Mouse (Mus musculus) liver, postnatal 0 days (tissue): ENCODE results near the gene Ltb4r1. TPM values are rescaled to one million over a fixed set of nuclear protein-coding genes. Genes with fewer than 3 reads are reported as not detected.
"Not testable (repeated sequence)": the region's sequence is repeated elsewhere in the genome, so short reads cannot be mapped to it uniquely, and the experiment has no call there.

Experiments
- ATAC-seq: fragments of 200-750 bp; cut with Nextera tagmentation; 2 replicates; pipeline ENCODE4 v1.8.0; 2017; ENCODE audit warnings: mild to moderate bottlenecking, moderate library complexity
- DNase-seq: peaks from one replicate; pipeline ENCODE4 v3.0.0-alpha.2; 2016
- H3K27ac ChIP-seq: fragments of 300-500 bp; sonication (generic); 2 replicates; pipeline ENCODE4 v1.5.1; 2014; ENCODE audit warnings: antibody characterized with exemption, moderate library complexity, mild to moderate bottlenecking, low read depth
- H3K27me3 ChIP-seq: fragments of 300-500 bp; sonication (generic); 2 replicates; pipeline ENCODE4 v1.6.1; 2014; ENCODE audit warnings: low read length, control low read depth, mixed read lengths; ENCODE audit not compliant: insufficient read depth
- H3K36me3 ChIP-seq: fragments of 300-500 bp; sonication (generic); replicated peaks from 2 replicates; pipeline ENCODE4 v1.6.1; 2014; ENCODE audit warnings: mild to moderate bottlenecking, control low read depth, low read length, moderate library complexity, mixed read lengths; ENCODE audit not compliant: insufficient read depth
- H3K4me1 ChIP-seq: fragments of 300-500 bp; sonication (generic); 2 replicates; pipeline ENCODE4 v1.6.1; 2014; ENCODE audit warnings: antibody characterized with exemption, mild to moderate bottlenecking, control low read depth; ENCODE audit not compliant: insufficient read depth
- H3K4me2 ChIP-seq: fragments of 300-500 bp; sonication (generic); 2 replicates; pipeline ENCODE4 v1.6.1; 2014; ENCODE audit warnings: low read depth, mild to moderate bottlenecking, low read length, moderate library complexity, mixed read lengths
- H3K4me3 ChIP-seq: fragments of 300-500 bp; sonication (generic); 2 replicates; pipeline ENCODE4 v1.5.1; 2014; ENCODE audit warnings: low read depth, low read length
- H3K9ac ChIP-seq: fragments of 300-500 bp; sonication (generic); replicated peaks from 2 replicates; pipeline ENCODE4 v1.6.1; 2014; ENCODE audit warnings: mild to moderate bottlenecking, moderate library complexity
- H3K9me3 ChIP-seq: fragments of 300-500 bp; sonication (generic); 2 replicates; pipeline ENCODE4 v1.6.1; 2016; ENCODE audit warnings: mild to moderate bottlenecking, control low read depth, low read length, mixed read lengths
- CTCF ChIP-seq: sonication (generic); IDR thresholded peaks from 2 replicates; pipeline ENCODE4 v1.5.1; 2016; ENCODE audit warnings: antibody characterized with exemption, low read depth
- EP300 ChIP-seq: IDR thresholded peaks from 2 replicates; pipeline ENCODE4 v1.6.1; 2016; ENCODE audit warnings: antibody characterized with exemption, low read depth, mild to moderate bottlenecking
- WGBS: fragments of 180-500 bp; shearing (Covaris S2); extraction: QIAGEN DNeasy Blood & Tissue Kit; methylation state at CpG from one replicate; pipeline ENCODE4 v1.1.7; 2014; ENCODE audit not compliant: insufficient replicate concordance; 5-methylcytosine and 5-hydroxymethylcytosine counted together
- polyA plus RNA-seq: library from polyadenylated mRNA; unstranded; fragments of >200 nt; fragmentation: Nextera tagmentation; extraction: Ambion mirVana; gene quantifications from 2 replicates; pipeline ENCODE4 v1.2.1, GENCODE M21; 2015

Gene Ltb4r1
- polyA plus RNA-seq, 1 experiment from 2014 or later: 22.0 TPM

GRCm38 (mm10) chr14:55758363-55758784, 7.4 kb upstream of the Ltb4r1 start, which contains the start of gene Cideb:
Cideb (minus strand) TSS chr14:55758458.
- Histone ChIP-seq H3K4me2 (peak within 1 kb of the TSS; percentile 63), H3K36me3 (peaks cover 27% of the 10 kb centered on the region), H3K27me3 (peaks cover 17% of the 10 kb centered on the region; the same call in 1 of the 2 replicates), H3K4me1 (peaks cover 27% of the 10 kb centered on the region), H3K9me3 (no peaks in the 10 kb centered on the region), H3K9ac (peak within 1 kb of the TSS; percentile 37), H3K27ac (peak within 1 kb of the TSS; percentile 88), H3K4me3 (peak within 1 kb of the TSS; percentile 32)
- DNase-seq (peak; percentile 56), ATAC-seq (peak; percentile 78)
- TF ChIP-seq EP300 (peak; percentile 66), CTCF (peak; percentile 82)
- 14% methylated on average over 8 of the region's 8 CpGs for WGBS

DNA sequence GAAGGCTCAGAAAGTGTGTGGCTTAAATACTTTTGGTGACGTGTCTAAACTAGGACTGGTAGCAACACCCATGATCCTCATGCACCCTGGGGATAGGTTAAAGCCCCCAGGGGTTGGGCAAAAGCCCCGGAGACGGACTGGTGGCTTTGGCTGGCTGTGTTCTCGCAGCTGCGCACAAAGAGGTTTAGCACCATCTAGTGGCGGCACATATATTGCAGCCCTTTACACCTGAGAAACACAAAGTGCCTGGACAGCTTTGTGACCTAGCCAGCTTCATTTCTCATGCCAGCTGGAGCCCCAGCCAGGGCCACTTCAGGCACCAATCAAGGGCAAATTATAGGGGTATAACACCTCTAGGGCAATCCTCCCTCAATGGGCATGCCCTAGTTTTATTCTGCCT, 5.6 kb upstream of the Ltb4r1 start:
- H3K36me3 ChIP-seq: peaks cover 10% of the 10 kb centered on the region
- H3K4me1 ChIP-seq: peaks cover 28% of the 10 kb centered on the region
- not testable (repeated sequence) for H3K27ac ChIP-seq, H3K9me3 ChIP-seq, H3K4me3 ChIP-seq, H3K9ac ChIP-seq
- DNase-seq (peak; percentile 87), ATAC-seq (peak; percentile 20)
- peak overlapping the region; percentile 64 for H3K4me2 ChIP-seq
- 6% methylated on average over 6 of the region's 6 CpGs for WGBS
- TF ChIP-seq CTCF: peak; percentile 85
- peaks cover 17% of the 10 kb centered on the region; the same call in 1 of the 2 replicates for H3K27me3 ChIP-seq

DNA sequence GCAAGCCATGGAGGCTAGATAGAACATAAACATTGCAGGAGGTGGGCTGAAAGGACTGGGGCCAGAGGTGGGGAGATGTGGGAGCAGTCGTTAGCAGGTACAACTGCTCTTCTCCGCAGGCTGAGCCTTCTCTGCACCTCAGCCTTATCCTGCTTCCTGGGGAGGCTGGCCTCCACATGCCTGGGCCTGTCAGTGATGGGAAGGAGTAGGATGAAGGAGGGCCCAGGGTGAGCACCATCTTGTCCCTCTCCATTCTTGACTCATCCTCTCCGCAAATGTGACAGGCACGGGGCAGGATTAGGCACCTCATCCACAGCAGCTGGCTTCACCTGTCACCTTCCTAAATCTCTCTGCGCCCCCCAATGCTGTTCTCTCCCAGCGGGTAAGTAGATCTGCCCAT, 4.6 kb upstream of the Ltb4r1 start, which contains the start of gene Ltb4r2:
Ltb4r2 (plus strand) TSS at position 266 of the 400 bp plus-strand sequence.
- WGBS: 74% methylated on average over 6 of the region's 6 CpGs
- peak within 1 kb of the TSS; percentile 88 for H3K4me2 ChIP-seq
- 0 out of 2 replicates have a peak, but pooled peaks cover under 1% of the 10 kb centered on the region for H3K36me3 ChIP-seq
- H3K27me3 ChIP-seq: peaks cover 17% of the 10 kb centered on the region; the same call in 1 of the 2 replicates
- TF ChIP-seq CTCF (no peak), EP300 (no peak)
- H3K4me1 ChIP-seq: peaks cover 28% of the 10 kb centered on the region
- no peaks in the 10 kb centered on the region for H3K9me3 ChIP-seq
- ATAC-seq: no peak
- peak within 1 kb of the TSS; percentile 69 for H3K27ac ChIP-seq
- H3K4me3 ChIP-seq: peak within 1 kb of the TSS; percentile 51
- no peak for DNase-seq
- H3K9ac ChIP-seq: peak within 1 kb of the TSS; percentile 67

DNA sequence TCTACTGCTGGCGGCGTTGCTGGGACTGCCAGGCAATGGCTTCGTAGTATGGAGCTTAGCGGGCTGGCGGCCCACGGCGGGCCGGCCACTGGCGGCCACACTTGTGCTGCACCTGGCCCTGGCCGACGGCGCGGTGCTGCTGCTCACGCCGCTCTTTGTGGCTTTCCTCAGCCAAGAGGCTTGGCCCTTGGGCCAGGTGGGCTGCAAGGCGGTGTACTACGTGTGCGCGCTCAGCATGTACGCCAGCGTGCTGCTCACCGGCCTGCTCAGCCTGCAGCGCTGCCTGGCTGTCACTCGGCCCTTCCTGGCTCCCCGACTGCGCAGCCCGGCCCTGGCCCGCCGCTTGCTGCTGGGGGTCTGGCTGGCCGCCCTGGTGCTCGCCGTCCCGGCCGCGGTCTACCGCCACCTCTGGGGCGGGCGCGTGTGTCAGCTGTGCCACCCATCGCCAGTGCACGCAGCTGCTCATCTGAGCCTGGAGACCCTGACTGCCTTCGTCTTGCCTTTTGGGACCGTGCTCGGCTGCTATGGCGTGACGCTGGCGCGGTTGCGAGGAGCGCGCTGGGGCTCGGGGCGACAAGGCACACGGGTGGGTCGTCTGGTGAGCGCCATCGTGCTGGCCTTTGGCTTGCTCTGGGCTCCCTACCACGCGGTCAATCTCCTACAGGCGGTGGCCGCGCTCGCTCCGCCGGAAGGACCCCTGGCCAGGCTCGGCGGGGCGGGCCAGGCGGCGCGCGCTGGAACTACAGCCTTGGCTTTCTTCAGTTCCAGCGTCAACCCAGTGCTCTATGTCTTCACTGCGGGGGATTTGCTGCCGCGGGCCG, 3.6 kb upstream of the Ltb4r1 start:
- 2% methylated on average over 69 of the region's 77 CpGs for WGBS
- Histone ChIP-seq H3K9me3 (no peaks in the 10 kb centered on the region), H3K27ac (peak overlapping the region; percentile 69), H3K4me3 (peak overlapping the region; percentile 51), H3K4me2 (peak overlapping the region; percentile 88), H3K27me3 (peaks cover 18% of the 10 kb centered on the region), H3K4me1 (peaks cover 26% of the 10 kb centered on the region), H3K9ac (peak overlapping the region; percentile 67), H3K36me3 (no peaks in the 10 kb centered on the region)
- ATAC-seq (peak; percentile 26), DNase-seq (peak; percentile 50)
- no peak for TF ChIP-seq EP300
- TF ChIP-seq CTCF: peak; percentile 30

- Histone ChIP-seq H3K27me3 (peaks cover 23% of the 10 kb centered on the region), H3K4me2 (peak overlapping the region; percentile 88; the same call in 1 of the 2 replicates), H3K4me1 (peaks cover 30% of the 10 kb centered on the region), H3K4me3 (no peak overlapping the region), H3K36me3 (no peaks in the 10 kb centered on the region), H3K27ac (peak overlapping the region; percentile 69), H3K9ac (peak overlapping the region; percentile 67), H3K9me3 (no peaks in the 10 kb centered on the region)
- 25% methylated on average over 7 of the region's 7 CpGs for WGBS
- ATAC-seq: peak; percentile 6; the same call in 1 of the 2 replicates
- no peak for TF ChIP-seq EP300
- TF ChIP-seq CTCF: no peak
- no peak for DNase-seq
These were observed 2.6 kb upstream of the Ltb4r1 start for GRCm38 (mm10) chr14:55763166-55763565.

DNA sequence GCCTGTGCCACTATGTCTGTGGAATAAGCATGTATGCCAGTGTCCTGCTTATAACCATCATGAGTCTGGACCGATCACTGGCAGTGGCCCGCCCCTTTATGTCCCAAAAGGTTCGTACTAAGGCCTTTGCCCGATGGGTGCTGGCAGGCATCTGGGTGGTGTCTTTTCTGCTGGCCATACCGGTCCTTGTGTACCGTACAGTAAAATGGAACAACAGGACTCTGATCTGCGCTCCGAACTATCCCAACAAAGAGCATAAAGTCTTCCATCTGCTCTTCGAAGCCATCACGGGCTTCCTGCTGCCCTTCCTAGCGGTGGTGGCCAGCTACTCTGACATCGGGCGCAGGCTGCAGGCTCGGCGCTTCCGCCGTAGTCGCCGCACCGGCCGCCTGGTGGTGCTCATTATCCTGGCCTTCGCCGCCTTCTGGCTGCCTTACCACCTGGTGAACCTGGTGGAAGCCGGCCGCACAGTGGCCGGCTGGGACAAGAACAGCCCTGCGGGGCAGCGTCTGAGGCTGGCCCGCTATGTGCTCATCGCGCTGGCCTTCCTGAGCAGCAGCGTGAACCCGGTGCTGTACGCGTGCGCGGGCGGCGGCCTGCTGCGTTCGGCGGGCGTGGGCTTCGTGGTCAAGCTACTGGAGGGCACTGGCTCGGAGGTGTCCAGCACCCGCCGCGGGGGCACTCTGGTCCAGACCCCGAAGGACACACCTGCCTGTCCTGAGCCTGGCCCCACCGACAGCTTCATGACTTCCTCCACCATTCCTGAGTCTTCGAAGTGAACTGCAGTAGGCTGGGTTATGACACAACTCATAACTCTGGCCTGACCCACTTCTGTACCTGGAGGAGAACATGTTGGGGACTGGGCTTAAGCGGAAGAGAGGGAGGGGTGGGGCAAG, 2.0 kb downstream of the Ltb4r1 start:
- H3K9ac ChIP-seq: peak overlapping the region; percentile 59
- peak; percentile 62 for TF ChIP-seq CTCF
- no peak for TF ChIP-seq EP300
- peaks cover 14% of the 10 kb centered on the region; the same call in 1 of the 2 replicates for H3K27me3 ChIP-seq

More for the DNA sequence above, 2.0 kb downstream of the Ltb4r1 start:
- H3K4me3 ChIP-seq: peak overlapping the region; percentile 41
- WGBS: 10% methylated on average over 52 of the region's 52 CpGs
- H3K27ac ChIP-seq: no peak overlapping the region; the same call in 1 of the 2 replicates
- ATAC-seq: peak; percentile 71
- no peaks in the 10 kb centered on the region for H3K36me3 ChIP-seq
- no peaks in the 10 kb centered on the region for H3K9me3 ChIP-seq
- peak; percentile 71 for DNase-seq
- peaks cover 14% of the 10 kb centered on the region for H3K4me1 ChIP-seq
- H3K4me2 ChIP-seq: peak overlapping the region; percentile 68
